Mouse (Mus musculus) MEL-GATA-1-ER (cell line): ENCODE measurements around the gene Trpm3.

Experiments used
- DNase-seq: peaks from one replicate; pipeline ENCODE4 v3.0.0-alpha.2; 2012; ENCODE audit warnings: low read depth; ENCODE audit errors: extremely low read depth

Trpm3 gene

GRCm38 (mm10) chr19:22963726-22964398 is 825.0 kb downstream of the Trpm3 start:
- DNase-seq = no peak

GRCm38 (mm10) chr19:22965470-22965869 is 826.6 kb downstream of the Trpm3 start:
- no peak for DNase-seq

GRCm38 (mm10) chr19:22973294-22973693 is 834.4 kb downstream of the Trpm3 start:
- no peak for DNase-seq

- no peak for DNase-seq
Measured at GRCm38 (mm10) chr19:22973727-22974126, 834.9 kb downstream of the Trpm3 start.

GRCm38 (mm10) chr19:22975801-22976200 is 837.0 kb downstream of the Trpm3 start:
- DNase-seq = no peak

- DNase-seq = no peak
Measured at GRCm38 (mm10) chr19:22977508-22977907, 838.7 kb downstream of the Trpm3 start.

GRCm38 (mm10) chr19:22978763-22979162 is 839.9 kb downstream of the Trpm3 start:
- no peak for DNase-seq

- DNase-seq = no peak
Measured at GRCm38 (mm10) chr19:22979191-22979590, 840.3 kb downstream of the Trpm3 start.

GRCm38 (mm10) chr19:22987914-22988313 is 849.1 kb downstream of the Trpm3 start:
- no peak for DNase-seq

GRCm38 (mm10) chr19:22993946-22994345 is 855.1 kb downstream of the Trpm3 start:
- no peak for DNase-seq

- no peak for DNase-seq
Measured at GRCm38 (mm10) chr19:22994531-22994930, 855.7 kb downstream of the Trpm3 start.

GRCm38 (mm10) chr19:23000293-23000692 is 861.4 kb downstream of the Trpm3 start:
- DNase-seq = no peak

GRCm38 (mm10) chr19:23003861-23004260 is 865.0 kb downstream of the Trpm3 start:
- DNase-seq = no peak

GRCm38 (mm10) chr19:23005851-23006250 is 867.0 kb downstream of the Trpm3 start:
- no peak for DNase-seq

- no peak for DNase-seq
Measured at GRCm38 (mm10) chr19:23006517-23007273, 867.8 kb downstream of the Trpm3 start.

GRCm38 (mm10) chr19:23013695-23014094 is 874.8 kb downstream of the Trpm3 start:
- DNase-seq = no peak

GRCm38 (mm10) chr19:23015516-23015915 is 876.7 kb downstream of the Trpm3 start:
- DNase-seq = no peak

- no peak for DNase-seq
Measured at GRCm38 (mm10) chr19:23018186-23018727, 879.4 kb downstream of the Trpm3 start.

GRCm38 (mm10) chr19:23022902-23023301 is 884.1 kb downstream of the Trpm3 start:
- DNase-seq = no peak

GRCm38 (mm10) chr19:23023316-23023960 is 884.6 kb downstream of the Trpm3 start:
- no peak for DNase-seq

- no peak for DNase-seq
Measured at GRCm38 (mm10) chr19:23024821-23025220, 886.0 kb downstream of the Trpm3 start.

- DNase-seq = no peak
Measured at GRCm38 (mm10) chr19:23026427-23026826, 887.6 kb downstream of the Trpm3 start.
